8 mouse cellular contexts compared by ENCODE assay signal in the genomic region with DNA sequence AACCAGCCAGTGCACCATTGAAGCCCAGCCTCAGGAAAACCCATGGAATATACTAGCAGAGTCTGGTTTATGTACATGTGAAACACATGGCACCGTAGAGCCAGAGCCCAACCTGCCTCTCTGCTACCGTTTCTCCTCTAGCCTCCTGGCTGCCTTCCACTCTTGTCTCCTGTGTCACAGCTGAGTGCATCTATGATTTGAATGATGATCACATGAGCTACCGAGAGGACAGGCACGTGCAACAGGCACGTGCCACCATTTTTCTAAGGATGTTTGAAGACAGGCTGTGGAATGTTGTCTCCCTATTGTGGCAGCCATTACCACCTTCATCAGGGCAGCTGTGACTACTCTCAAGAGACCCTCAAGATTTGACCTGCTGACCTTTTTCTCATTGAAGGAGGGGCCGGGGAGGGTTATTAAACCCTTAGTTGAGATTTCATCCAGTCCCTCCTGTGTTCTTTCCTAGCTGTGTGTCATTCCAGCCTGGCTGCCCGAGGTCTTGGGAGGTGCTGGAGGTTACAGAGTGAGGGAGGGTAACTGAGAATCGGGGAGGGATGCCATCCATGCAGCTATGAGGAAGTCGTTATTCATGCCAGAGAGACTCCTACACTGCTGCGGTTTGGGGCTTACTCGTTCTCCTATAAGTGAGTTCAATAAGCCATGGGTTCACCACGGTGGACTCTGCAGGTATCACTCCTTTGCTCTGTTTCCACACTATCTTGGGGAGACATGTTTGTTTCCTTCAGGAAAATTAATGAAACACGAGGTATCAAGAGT.
DNase-seq lines count a peak whose midpoint lies in the region; ATAC-seq lines count a peak whose summit lies in the region.
"Had no signal": no experiment of that assay in that cellular context is flagged by ENCODE, and none has a peak within 500 bp of the region (broad histone marks: within the 10 kb centered on the region; RNA-seq: fewer than 3 reads in every experiment).

No protein-coding gene starts in this region.

- ATAC-seq in hindbrain, embryonic 13.5 days (ENCODE audit: low FRiP score) = no peak
- ATAC-seq in granulocyte monocyte progenitor cell, adult 5-6 weeks (replicated peaks; ENCODE audit: poor library complexity, severe bottlenecking) = peak; percentile 31; the same call in 1 of the 2 replicates

- H3K9ac ChIP-seq in hindbrain, embryonic 13.5 days = no peak overlapping the region
- H3K9ac ChIP-seq: limb, embryonic 12.5 days had no signal

- peak overlapping the region; percentile 55; the same call in 1 of the 2 replicates for H3K27ac ChIP-seq in hindbrain, embryonic 13.5 days
- no peak overlapping the region for H3K27ac ChIP-seq in hindbrain, embryonic 10.5 days
- H3K27ac ChIP-seq: limb, embryonic 12.5 days had no signal

- 63% methylated on average over 13 of the region's 13 CpGs for WGBS in hindbrain, embryonic 13.5 days
- WGBS in hindbrain, embryonic 10.5 days = 76% methylated on average over 13 of the region's 13 CpGs

- no peak for DNase-seq in hindbrain, embryonic 10.5 days (ENCODE audit: low spot score)
- DNase-seq in MN1 (ENCODE audit: low spot score) = peak; percentile 53
- DNase-seq in kidney, postnatal 4 days = peak; percentile 34 to 58
- DNase-seq in urinary bladder, adult 18-20 months (ENCODE audit: low spot score in 2 of 2) = no peak
- DNase-seq in layer of hippocampus, adult 8-10 months (ENCODE audit: low spot score in 2 of 2) = no peak

- H3K27me3 ChIP-seq in hindbrain, embryonic 13.5 days = 0 out of 2 replicates have a peak, but pooled peaks cover 4% of the 10 kb centered on the region
- H3K27me3 ChIP-seq in hindbrain, embryonic 10.5 days (ENCODE audit: insufficient read depth, poor library complexity, severe bottlenecking) = no peaks in the 10 kb centered on the region
- H3K27me3 ChIP-seq: limb, embryonic 12.5 days had no signal

- peaks cover 61% of the 10 kb centered on the region for H3K4me1 ChIP-seq in hindbrain, embryonic 13.5 days (replicated peaks)
- H3K4me1 ChIP-seq in hindbrain, embryonic 10.5 days (replicated peaks) = peaks cover 52% of the 10 kb centered on the region

- no peak overlapping the region for H3K4me3 ChIP-seq in hindbrain, embryonic 13.5 days
- H3K4me3 ChIP-seq in hindbrain, embryonic 10.5 days = no peak overlapping the region
- H3K4me3 ChIP-seq: limb, embryonic 12.5 days had no signal

- H3K4me2 ChIP-seq in hindbrain, embryonic 13.5 days = no peak overlapping the region
- H3K4me2 ChIP-seq: limb, embryonic 12.5 days had no signal

- no peaks in the 10 kb centered on the region for H3K36me3 ChIP-seq in hindbrain, embryonic 13.5 days
- H3K36me3 ChIP-seq in hindbrain, embryonic 10.5 days = no peaks in the 10 kb centered on the region
- H3K36me3 ChIP-seq: limb, embryonic 12.5 days had no signal

- H3K9me3 ChIP-seq in hindbrain, embryonic 13.5 days = no peaks in the 10 kb centered on the region
- H3K9me3 ChIP-seq in hindbrain, embryonic 10.5 days = no peaks in the 10 kb centered on the region
- H3K9me3 ChIP-seq: limb, embryonic 12.5 days had no signal

Comparison
In these comparisons a context has a peak if more than half of its experiments do, and no peak if none do; other contexts are left out.
1. DNase-seq: peak in MN1 (single experiment) and kidney, postnatal 4 days (2 of 2); none in hindbrain, embryonic 10.5 days (single experiment), urinary bladder, adult 18-20 months (0 of 2) and layer of hippocampus, adult 8-10 months (0 of 2).